Mouse (Mus musculus) thymus, adult 2 months (tissue): Measurements from ENCODE around the gene Skp2.

ENCODE experiments used
- CTCF ChIP-seq: fragments of 200-500 bp; IDR thresholded peaks from 2 replicates; pipeline ENCODE4 v1.5.1; 2012; ENCODE audit warnings: mild to moderate bottlenecking, control low read depth, low read length, moderate library complexity, borderline replicate concordance; ENCODE audit not compliant: control insufficient read depth, poor library complexity, insufficient read depth; ENCODE audit errors: extremely low read depth
- POLR2A ChIP-seq: fragments of 200-500 bp; IDR thresholded peaks from 2 replicates; pipeline ENCODE4 v1.6.1; 2012; ENCODE audit warnings: mild to moderate bottlenecking, low read length, control low read depth, moderate library complexity; ENCODE audit not compliant: control insufficient read depth, poor library complexity, insufficient read depth; ENCODE audit errors: extremely low read depth

GRCm38 (mm10) chr15:9131499-9131888 is 23.7 kb downstream of the Skp2 start:
- TF ChIP-seq POLR2A: no peak
- no peak for TF ChIP-seq CTCF
